Mouse (Mus musculus) hindbrain, embryonic 16.5 days (tissue): ENCODE data around the gene Gpr153. TPM values are rescaled to one million over a fixed set of nuclear protein-coding genes. Genes with fewer than 3 reads are reported as not detected.

Source experiments
- ATAC-seq: fragments of 200-750 bp; cut with Nextera tagmentation; 2 replicates; pipeline ENCODE4 v1.8.0; 2017; ENCODE audit warnings: moderate TSS enrichment, moderate library complexity
- H3K27ac ChIP-seq: fragments of 300-500 bp; sonication (generic); 2 replicates; pipeline ENCODE4 v1.5.1; 2014; ENCODE audit warnings: low read depth, mild to moderate bottlenecking, control low read depth, low read length, moderate library complexity
- H3K27me3 ChIP-seq: fragments of 300-500 bp; sonication (generic); replicated peaks from 2 replicates; pipeline ENCODE4 v1.6.1; 2014; ENCODE audit warnings: low read length; ENCODE audit not compliant: control insufficient read depth, insufficient read depth
- H3K36me3 ChIP-seq: fragments of 300-500 bp; sonication (generic); 2 replicates; pipeline ENCODE4 v1.6.1; 2014; ENCODE audit warnings: mild to moderate bottlenecking, low read length, moderate library complexity, mixed read lengths; ENCODE audit not compliant: control insufficient read depth, insufficient read depth
- H3K4me1 ChIP-seq: fragments of 300-500 bp; sonication (generic); 2 replicates; pipeline ENCODE4 v1.6.1; 2014; ENCODE audit warnings: low read depth, low read length; ENCODE audit not compliant: control insufficient read depth, insufficient read depth
- H3K4me2 ChIP-seq: fragments of 300-500 bp; sonication (generic); 2 replicates; pipeline ENCODE4 v1.6.1; 2014; ENCODE audit warnings: mild to moderate bottlenecking, low read length, control low read depth, moderate library complexity
- H3K4me3 ChIP-seq: fragments of 300-500 bp; sonication (generic); 2 replicates; pipeline ENCODE4 v1.5.1; 2014; ENCODE audit warnings: mild to moderate bottlenecking, low read length, control low read depth, moderate library complexity
- H3K9ac ChIP-seq: fragments of 300-500 bp; sonication (generic); 2 replicates; pipeline ENCODE4 v1.6.1; 2014; ENCODE audit warnings: low read depth, mild to moderate bottlenecking, control low read depth, low read length, moderate library complexity
- H3K9me3 ChIP-seq: fragments of 300-500 bp; sonication (generic); 2 replicates; pipeline ENCODE4 v1.6.1; 2014; ENCODE audit warnings: mild to moderate bottlenecking, low read length, moderate library complexity; ENCODE audit not compliant: control insufficient read depth
- WGBS: fragments of 180-500 bp; shearing (Covaris S2); extraction: QIAGEN DNeasy Blood & Tissue Kit; methylation state at CpG from one replicate; pipeline ENCODE4 v1.1.7; 2014; 5-methylcytosine and 5-hydroxymethylcytosine counted together
- polyA plus RNA-seq: library from polyadenylated mRNA; unstranded; fragments of >200 nt; fragmentation: Nextera tagmentation; extraction: Ambion mirVana; gene quantifications from 2 replicates; pipeline ENCODE4 v1.2.1, GENCODE M21; 2015

Gpr153 gene
- polyA plus RNA-seq, 1 experiment from 2014 or later: 15.5 TPM

DNA sequence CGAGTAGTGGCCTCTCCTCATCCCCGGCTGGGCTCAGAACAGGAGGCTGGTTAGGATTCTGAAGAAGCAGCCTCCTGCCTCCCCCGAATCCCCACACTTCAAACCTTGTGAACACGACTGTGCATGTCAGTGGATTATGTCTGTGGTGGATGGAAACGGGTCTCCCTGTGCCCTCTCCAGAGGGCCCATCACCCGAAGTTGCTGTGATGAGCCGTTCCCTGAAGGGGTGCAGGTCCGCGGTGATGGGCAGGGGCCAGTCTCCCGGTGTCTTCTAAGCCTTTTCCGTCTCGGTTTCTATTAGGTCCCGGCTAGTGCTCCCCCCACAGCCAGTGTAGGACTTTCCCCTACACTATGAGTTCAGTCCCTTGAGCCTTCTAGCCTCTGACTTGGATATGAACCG lies 24.8 kb downstream of the Gpr153 start:
- whole genome bisulfite sequencing: 89% methylated on average over 14 of the region's 14 CpGs
- no peak overlapping the region for H3K4me3 ChIP-seq
- no peak for ATAC-seq
- H3K36me3 ChIP-seq: peaks cover 10% of the 10 kb centered on the region
- no peaks in the 10 kb centered on the region for H3K9me3 ChIP-seq
- no peak overlapping the region for H3K4me2 ChIP-seq
- H3K27me3 ChIP-seq: peaks cover 15% of the 10 kb centered on the region
- H3K9ac ChIP-seq: no peak overlapping the region
- H3K4me1 ChIP-seq: peaks cover 16% of the 10 kb centered on the region
- H3K27ac ChIP-seq: no peak overlapping the region

DNA sequence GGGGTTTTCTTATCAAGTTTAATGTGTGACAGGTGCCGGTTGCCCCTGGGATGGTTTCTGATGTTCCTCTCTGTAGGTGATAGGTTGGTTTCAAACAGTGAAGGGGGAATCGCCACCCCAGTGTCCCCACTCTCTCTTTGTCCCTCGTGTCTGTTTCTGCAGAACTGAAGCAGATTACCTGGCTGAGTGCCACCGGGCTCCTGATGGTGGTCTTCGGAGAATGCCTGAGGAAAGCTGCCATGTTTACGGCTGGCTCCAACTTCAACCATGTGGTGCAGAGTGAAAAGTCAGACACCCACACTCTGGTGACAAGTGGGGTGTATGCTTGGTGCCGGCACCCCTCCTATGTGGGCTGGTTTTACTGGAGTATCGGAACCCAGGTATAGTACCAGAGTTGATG lies 26.3 kb downstream of the Gpr153 start:
- Histone ChIP-seq H3K27ac (no peak overlapping the region), H3K9me3 (no peaks in the 10 kb centered on the region), H3K9ac (no peak overlapping the region), H3K4me2 (no peak overlapping the region), H3K4me3 (no peak overlapping the region), H3K4me1 (peaks cover 16% of the 10 kb centered on the region), H3K27me3 (peaks cover 6% of the 10 kb centered on the region), H3K36me3 (peaks cover 12% of the 10 kb centered on the region)
- ATAC-seq: no peak
- 79% methylated on average over 8 of the region's 8 CpGs for WGBS

DNA sequence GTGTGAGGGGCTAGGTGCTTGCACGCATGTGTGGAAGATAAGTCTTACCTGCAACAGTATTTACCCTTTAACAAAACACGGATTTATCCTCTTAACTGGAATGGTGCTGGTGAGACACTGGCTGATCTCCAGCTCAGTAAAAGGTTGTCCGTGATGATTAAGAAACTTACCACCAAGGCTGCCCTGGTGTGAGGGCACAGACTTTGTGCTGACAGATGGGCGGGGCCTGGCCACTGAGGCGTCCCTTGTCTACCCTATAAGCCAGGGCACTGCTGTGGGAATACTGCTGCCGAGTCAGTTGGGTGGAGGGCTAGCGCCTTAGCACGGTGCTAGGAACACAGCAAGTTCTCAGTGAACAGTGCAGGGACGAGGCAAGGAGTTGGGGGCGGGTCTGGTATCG lies 28.0 kb downstream of the Gpr153 start:
- Histone ChIP-seq H3K27me3 (no peaks in the 10 kb centered on the region), H3K4me1 (peaks cover 12% of the 10 kb centered on the region), H3K36me3 (peaks cover 12% of the 10 kb centered on the region), H3K9me3 (no peaks in the 10 kb centered on the region), H3K4me2 (no peak overlapping the region), H3K4me3 (no peak overlapping the region), H3K9ac (no peak overlapping the region), H3K27ac (no peak overlapping the region)
- 63% methylated on average over 11 of the region's 11 CpGs for WGBS
- ATAC-seq: no peak

DNA sequence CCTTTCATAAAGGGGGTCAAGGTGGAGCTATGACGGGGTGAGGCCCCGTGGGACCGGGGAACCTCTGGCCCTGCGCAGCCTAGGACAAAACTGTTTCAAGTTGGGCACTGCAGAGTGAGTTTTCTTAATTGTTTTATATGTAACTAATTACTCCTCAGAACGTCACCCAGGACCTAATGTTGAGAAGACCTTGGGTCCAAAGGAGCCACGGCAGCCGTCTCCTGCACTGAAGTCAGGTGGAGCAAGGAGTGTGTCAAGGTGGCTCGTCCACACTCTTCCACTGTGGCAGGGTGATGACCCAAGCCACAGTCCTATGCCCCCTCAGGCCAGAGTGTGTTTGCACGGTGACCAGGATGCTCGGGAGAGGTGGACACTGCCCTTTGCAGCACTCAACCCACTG lies 29.1 kb downstream of the Gpr153 start:
- H3K36me3 ChIP-seq: peaks cover 12% of the 10 kb centered on the region
- WGBS: 93% methylated on average over 10 of the region's 10 CpGs

DNA sequence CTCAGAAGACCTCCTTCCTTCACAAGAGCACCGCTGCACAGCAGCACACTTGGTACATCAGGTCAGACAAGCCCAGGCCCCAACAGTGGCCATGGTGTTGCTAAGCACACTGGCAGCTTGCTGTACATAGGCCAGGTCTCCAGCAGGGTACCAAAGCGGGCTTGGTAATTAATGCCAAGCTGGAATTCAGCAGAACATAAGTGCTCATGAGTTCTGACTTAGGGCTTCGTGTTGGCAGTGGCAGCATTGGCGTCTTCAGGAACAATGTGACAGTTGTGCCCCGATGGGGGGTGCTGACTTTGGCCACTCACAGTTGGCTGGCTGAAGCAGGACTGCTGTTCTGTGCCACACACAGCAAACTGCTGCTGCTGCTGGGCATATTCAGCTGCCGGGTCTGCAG lies 30.7 kb downstream of the Gpr153 start:
- Histone ChIP-seq H3K27me3 (no peaks in the 10 kb centered on the region), H3K9me3 (no peaks in the 10 kb centered on the region), H3K9ac (no peak overlapping the region), H3K4me1 (no peaks in the 10 kb centered on the region; the same call in 1 of the 2 replicates), H3K4me2 (no peak overlapping the region), H3K36me3 (peaks cover 14% of the 10 kb centered on the region), H3K27ac (no peak overlapping the region; the same call in 1 of the 2 replicates), H3K4me3 (no peak overlapping the region)
- 74% methylated on average over 6 of the region's 6 CpGs for WGBS
- ATAC-seq: peak; percentile 71

More for the DNA sequence above, 29.1 kb downstream of the Gpr153 start:
- Histone ChIP-seq H3K4me1 (peaks cover 8% of the 10 kb centered on the region), H3K9ac (no peak overlapping the region), H3K4me2 (no peak overlapping the region), H3K27me3 (no peaks in the 10 kb centered on the region), H3K9me3 (no peaks in the 10 kb centered on the region), H3K4me3 (no peak overlapping the region), H3K27ac (no peak overlapping the region)
- ATAC-seq: no peak

DNA sequence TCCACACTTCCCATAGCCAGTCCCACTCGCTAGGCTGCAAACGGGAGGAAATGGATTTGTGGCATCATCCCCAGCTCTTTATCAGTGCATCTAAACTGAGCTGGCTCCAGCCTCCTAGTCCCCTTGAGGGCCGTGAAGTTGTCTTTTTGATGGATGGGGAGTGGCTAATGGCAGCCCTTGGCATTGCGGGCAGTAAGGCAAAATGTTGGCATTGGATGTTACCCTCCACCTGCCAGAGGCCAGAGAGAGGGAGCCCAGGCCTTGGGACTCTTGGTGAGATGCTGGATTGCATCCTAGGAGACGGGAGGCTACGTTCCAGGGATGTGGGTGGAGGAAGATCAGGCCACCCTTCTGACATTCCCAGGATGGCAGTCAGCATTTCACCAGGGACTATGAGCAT lies 32.0 kb downstream of the Gpr153 start:
- no peak overlapping the region for H3K27ac ChIP-seq

DNA sequence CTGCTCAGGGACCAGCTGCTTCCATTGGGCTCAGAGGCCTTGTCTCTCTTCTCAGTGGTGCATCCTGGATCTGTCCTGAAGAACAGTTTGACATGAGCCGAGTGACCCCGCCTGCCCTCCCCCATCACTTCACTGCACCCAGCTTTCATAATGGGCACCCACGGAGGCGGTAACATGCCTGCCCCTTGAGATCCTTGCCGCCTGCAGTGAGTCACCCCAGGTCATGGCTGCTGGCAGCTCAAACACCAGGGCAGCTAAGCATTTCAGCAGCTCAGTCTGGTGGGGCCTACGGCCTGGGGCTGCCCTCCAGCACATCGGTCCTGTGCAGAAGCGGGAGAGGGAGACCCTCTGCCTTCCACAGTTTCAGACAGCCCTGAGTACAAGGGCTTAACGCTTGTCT lies 33.5 kb downstream of the Gpr153 start:
- no peak overlapping the region for H3K4me2 ChIP-seq
- H3K9me3 ChIP-seq: no peaks in the 10 kb centered on the region
- H3K36me3 ChIP-seq: peaks cover 11% of the 10 kb centered on the region
- WGBS: 78% methylated on average over 9 of the region's 9 CpGs
- no peak overlapping the region for H3K27ac ChIP-seq
- peaks cover 2% of the 10 kb centered on the region for H3K4me1 ChIP-seq
- H3K27me3 ChIP-seq: peaks cover 23% of the 10 kb centered on the region
- no peak for ATAC-seq
- no peak overlapping the region for H3K4me3 ChIP-seq
- no peak overlapping the region for H3K9ac ChIP-seq

More for the DNA sequence above, 32.0 kb downstream of the Gpr153 start:
- H3K4me3 ChIP-seq: no peak overlapping the region
- H3K9me3 ChIP-seq: no peaks in the 10 kb centered on the region
- no peak overlapping the region for H3K4me2 ChIP-seq
- peaks cover 8% of the 10 kb centered on the region for H3K27me3 ChIP-seq
- H3K4me1 ChIP-seq: no peaks in the 10 kb centered on the region; the same call in 1 of the 2 replicates
- ATAC-seq: no peak
- 51% methylated on average over 6 of the region's 6 CpGs for WGBS
- H3K9ac ChIP-seq: no peak overlapping the region
- H3K36me3 ChIP-seq: peaks cover 11% of the 10 kb centered on the region

DNA sequence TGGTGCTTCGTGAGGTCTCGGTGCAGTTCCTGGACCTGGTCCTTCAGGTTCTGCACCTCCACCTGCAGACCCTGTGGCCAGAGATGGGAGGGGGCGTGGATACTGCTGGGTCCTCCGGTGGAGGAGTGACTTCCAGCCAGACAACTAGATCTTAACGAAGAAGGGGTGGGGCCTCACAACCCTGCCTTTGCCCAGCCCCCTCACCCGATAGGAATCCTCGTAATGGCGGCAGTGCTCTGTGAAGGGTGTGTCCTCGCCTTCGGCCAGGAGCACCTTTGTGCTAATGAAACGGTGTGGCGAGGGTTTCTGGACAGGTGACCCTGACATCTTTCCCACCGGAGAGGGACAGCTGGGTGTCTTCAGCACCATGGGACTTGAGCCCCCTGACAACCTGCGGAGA lies 38.2 kb downstream of the Gpr153 start:
- Histone ChIP-seq H3K36me3 (peaks cover 2% of the 10 kb centered on the region; the same call in 1 of the 2 replicates), H3K4me3 (peak overlapping the region; percentile 38), H3K9me3 (no peaks in the 10 kb centered on the region), H3K9ac (no peak overlapping the region), H3K4me1 (peaks cover 18% of the 10 kb centered on the region), H3K27me3 (peaks cover 52% of the 10 kb centered on the region), H3K4me2 (peak overlapping the region; percentile 63), H3K27ac (no peak overlapping the region)
- ATAC-seq: no peak
- WGBS: 5% methylated on average over 14 of the region's 14 CpGs

DNA sequence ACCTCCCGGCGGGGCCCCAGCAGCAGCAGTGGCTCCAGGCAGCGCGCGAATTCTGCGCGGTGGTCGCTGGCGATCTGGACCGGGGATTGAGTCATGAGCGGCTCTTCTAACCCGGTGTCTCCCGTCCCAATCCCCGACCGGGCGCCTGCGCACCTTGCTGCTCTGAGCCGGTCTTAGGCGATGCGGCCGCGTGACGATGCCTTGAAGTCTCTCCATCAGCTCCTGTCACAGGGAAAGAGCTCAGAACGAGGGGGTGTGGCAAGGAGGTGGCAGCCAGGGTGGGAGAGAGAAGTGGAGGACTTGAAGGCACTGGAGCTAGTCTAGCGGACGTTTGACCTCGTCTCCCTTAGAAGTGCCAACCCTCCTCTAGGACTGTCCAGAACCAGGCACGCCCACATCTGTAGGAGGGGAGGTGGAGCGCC lies 39.2 kb downstream of the Gpr153 start:
- H3K9ac ChIP-seq: peak overlapping the region; percentile 51
- H3K4me3 ChIP-seq: peak overlapping the region; percentile 38
- ATAC-seq: peak; percentile 62
- no peak overlapping the region for H3K27ac ChIP-seq
- peaks cover 18% of the 10 kb centered on the region for H3K4me1 ChIP-seq
- H3K4me2 ChIP-seq: peak overlapping the region; percentile 63
- H3K27me3 ChIP-seq: peaks cover 62% of the 10 kb centered on the region
- 0% methylated on average over 29 of the region's 29 CpGs for WGBS
- no peaks in the 10 kb centered on the region for H3K9me3 ChIP-seq
- H3K36me3 ChIP-seq: peaks cover 2% of the 10 kb centered on the region; the same call in 1 of the 2 replicates

DNA sequence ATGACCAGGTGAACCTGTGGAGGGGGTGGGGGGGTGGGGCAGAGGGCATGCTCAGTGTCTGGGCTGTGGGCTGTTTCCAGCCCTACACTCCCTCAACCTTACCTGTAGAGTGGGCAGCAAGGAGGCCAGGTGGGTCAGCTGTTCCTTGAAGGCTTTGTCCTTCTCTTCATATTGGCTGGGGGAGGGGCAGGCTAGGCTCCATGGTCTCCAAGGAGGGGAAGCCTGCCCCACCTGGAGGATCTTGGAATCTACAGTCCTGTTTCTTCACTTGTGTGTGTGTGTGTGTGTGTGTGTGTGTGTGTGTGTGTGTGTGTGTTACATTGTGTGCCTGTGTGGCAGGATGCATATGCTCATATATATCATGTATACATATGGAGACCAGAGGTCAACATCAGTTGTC lies 39.9 kb downstream of the Gpr153 start:
- no peak overlapping the region for H3K9ac ChIP-seq
- H3K36me3 ChIP-seq: peaks cover under 1% of the 10 kb centered on the region; the same call in 1 of the 2 replicates
- no peaks in the 10 kb centered on the region for H3K9me3 ChIP-seq
- H3K27ac ChIP-seq: no peak overlapping the region
- peak overlapping the region; percentile 63 for H3K4me2 ChIP-seq
- H3K27me3 ChIP-seq: peaks cover 64% of the 10 kb centered on the region
- H3K4me1 ChIP-seq: peaks cover 18% of the 10 kb centered on the region
- H3K4me3 ChIP-seq: peak overlapping the region; percentile 38
- ATAC-seq: no peak
